Mouse (Mus musculus): Measurements from ENCODE around the gene Pde4d. TPM values are rescaled to one million over a fixed set of nuclear protein-coding genes. Genes with fewer than 3 reads are reported as not detected.

Pde4d gene
- total RNA-seq, 2 experiments from 2014 or later = 33.5 to 49.8 TPM

- no peak for ATAC-seq (replicated peaks; ENCODE audit: poor library complexity, severe bottlenecking)
Measured at GRCm38 (mm10) chr13:109917551-109917950, 1467.8 kb downstream of the Pde4d start.

- no peak for ATAC-seq (replicated peaks; ENCODE audit: poor library complexity, severe bottlenecking)
Measured at GRCm38 (mm10) chr13:109918631-109919030, 1468.9 kb downstream of the Pde4d start.

- no peak for ATAC-seq (replicated peaks; ENCODE audit: poor library complexity, severe bottlenecking)
Measured at GRCm38 (mm10) chr13:109920256-109920655, 1470.5 kb downstream of the Pde4d start.

GRCm38 (mm10) chr13:109921336-109922038 lies 1471.7 kb downstream of the Pde4d start:
- peak; percentile 47 for ATAC-seq (replicated peaks; ENCODE audit: poor library complexity, severe bottlenecking)

- peak; percentile 52 for ATAC-seq (replicated peaks; ENCODE audit: poor library complexity, severe bottlenecking)
Measured at GRCm38 (mm10) chr13:109922228-109922627, 1472.5 kb downstream of the Pde4d start.

- ATAC-seq (replicated peaks; ENCODE audit: poor library complexity, severe bottlenecking) = no peak
Measured at GRCm38 (mm10) chr13:109922782-109923181, 1473.0 kb downstream of the Pde4d start.

GRCm38 (mm10) chr13:109924771-109925170 lies 1475.0 kb downstream of the Pde4d start:
- ATAC-seq (replicated peaks; ENCODE audit: poor library complexity, severe bottlenecking) = no peak

- ATAC-seq (replicated peaks; ENCODE audit: poor library complexity, severe bottlenecking) = peak; percentile 83
Measured at GRCm38 (mm10) chr13:109926277-109926920, 1476.7 kb downstream of the Pde4d start.

GRCm38 (mm10) chr13:109927782-109928181 lies 1478.0 kb downstream of the Pde4d start:
- ATAC-seq (replicated peaks; ENCODE audit: poor library complexity, severe bottlenecking) = no peak

- peak; percentile 85 for ATAC-seq (replicated peaks; ENCODE audit: poor library complexity, severe bottlenecking)
Measured at GRCm38 (mm10) chr13:109932688-109933087, 1482.9 kb downstream of the Pde4d start.

- peak; percentile 92 for ATAC-seq (replicated peaks; ENCODE audit: poor library complexity, severe bottlenecking)
Measured at GRCm38 (mm10) chr13:109933554-109933953, 1483.8 kb downstream of the Pde4d start.

- no peak for ATAC-seq (replicated peaks; ENCODE audit: poor library complexity, severe bottlenecking)
Measured at GRCm38 (mm10) chr13:109936866-109937265, 1487.1 kb downstream of the Pde4d start.

- ATAC-seq (replicated peaks; ENCODE audit: poor library complexity, severe bottlenecking) = no peak
Measured at GRCm38 (mm10) chr13:109944822-109945551, 1495.2 kb downstream of the Pde4d start.

- no peak for ATAC-seq (replicated peaks; ENCODE audit: poor library complexity, severe bottlenecking)
Measured at GRCm38 (mm10) chr13:109951466-109951865, 1501.7 kb downstream of the Pde4d start.

GRCm38 (mm10) chr13:109954189-109954588 lies 1504.4 kb downstream of the Pde4d start:
- no peak for ATAC-seq (replicated peaks; ENCODE audit: poor library complexity, severe bottlenecking)

GRCm38 (mm10) chr13:109957953-109958352 lies 1508.2 kb downstream of the Pde4d start:
- ATAC-seq (replicated peaks; ENCODE audit: poor library complexity, severe bottlenecking) = no peak

GRCm38 (mm10) chr13:109982821-109983443 lies 1533.2 kb downstream of the Pde4d start:
- ATAC-seq (replicated peaks; ENCODE audit: poor library complexity, severe bottlenecking) = no peak

- no peak for ATAC-seq (replicated peaks; ENCODE audit: poor library complexity, severe bottlenecking)
Measured at GRCm38 (mm10) chr13:109985411-109985810, 1535.7 kb downstream of the Pde4d start.

- no peak for ATAC-seq (replicated peaks; ENCODE audit: poor library complexity, severe bottlenecking)
Measured at GRCm38 (mm10) chr13:109985892-109986291, 1536.1 kb downstream of the Pde4d start.

GRCm38 (mm10) chr13:109992775-109993505 lies 1543.2 kb downstream of the Pde4d start:
- ATAC-seq (replicated peaks; ENCODE audit: poor library complexity, severe bottlenecking) = no peak

All from granulocyte monocyte progenitor cell, adult 5-6 weeks (primary cell).